Mouse (Mus musculus): ENCODE results near the gene D5Ertd579e. TPM values are rescaled to one million over a fixed set of nuclear protein-coding genes. Genes with fewer than 3 reads are reported as not detected.

The D5Ertd579e gene
- polyA plus RNA-seq, 1 experiment from 2014 or later: 31.3 TPM

DNA sequence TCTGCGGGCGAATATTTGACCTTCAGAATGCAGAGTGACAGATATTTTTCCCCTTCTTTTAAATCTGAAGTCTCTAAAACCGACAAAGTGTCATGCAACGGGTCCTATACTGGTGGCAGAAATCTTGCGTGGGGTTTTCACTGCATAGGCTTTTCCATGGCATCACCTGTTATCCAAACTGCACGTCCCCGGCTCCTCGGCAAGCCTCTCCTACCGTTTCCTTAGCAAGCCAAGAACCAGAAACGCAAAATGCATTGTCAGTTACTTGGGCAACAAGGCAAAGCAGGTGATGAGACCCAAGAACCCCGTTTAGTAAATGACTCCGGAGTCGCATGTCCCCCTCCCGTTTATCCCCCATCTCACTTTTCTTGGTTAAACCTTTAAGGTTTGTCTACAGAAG lies 819 bp downstream of the D5Ertd579e start:
- H3K4me3 ChIP-seq: peak overlapping the region; percentile 83
- peaks cover 27% of the 10 kb centered on the region for H3K36me3 ChIP-seq (replicated peaks)
- peaks cover 30% of the 10 kb centered on the region for H3K4me1 ChIP-seq
- no peak for DNase-seq (ENCODE audit: extremely low spot score, low spot score)
- WGBS: 8% methylated on average over 14 of the region's 14 CpGs
- H3K9me3 ChIP-seq: no peaks in the 10 kb centered on the region
- no peaks in the 10 kb centered on the region for H3K27me3 ChIP-seq (ENCODE audit: poor library complexity, severe bottlenecking)
- H3K27ac ChIP-seq: peak overlapping the region; percentile 98

DNA sequence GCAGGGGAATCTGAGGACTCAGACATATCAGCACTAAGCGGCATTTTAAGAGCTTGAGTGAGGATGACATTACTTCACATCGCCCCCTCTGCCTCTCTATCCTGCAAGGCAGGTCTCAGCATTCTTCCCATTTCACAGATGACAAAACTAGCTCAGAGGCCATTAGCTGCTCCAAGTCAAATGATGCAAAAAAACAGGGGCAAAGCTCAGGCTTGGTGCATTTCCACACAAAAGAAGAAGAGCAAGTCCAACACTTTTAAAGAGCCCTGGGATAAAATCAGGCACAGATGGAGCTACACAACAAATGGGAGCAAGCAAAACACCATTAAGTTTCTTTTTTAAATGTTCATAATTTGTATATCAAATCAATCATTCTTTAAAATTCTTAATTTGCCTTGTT lies 2.2 kb downstream of the D5Ertd579e start:
- H3K36me3 ChIP-seq (replicated peaks): peaks cover 28% of the 10 kb centered on the region
- no peak overlapping the region for H3K27ac ChIP-seq
- H3K4me1 ChIP-seq: peaks cover 30% of the 10 kb centered on the region
- DNase-seq (ENCODE audit: extremely low spot score, low spot score): no peak
- no peak overlapping the region for H3K4me3 ChIP-seq
- no peaks in the 10 kb centered on the region for H3K27me3 ChIP-seq (ENCODE audit: poor library complexity, severe bottlenecking)
- H3K9me3 ChIP-seq: no peaks in the 10 kb centered on the region
- WGBS: 93% methylated on average over 2 of the region's 2 CpGs

GRCm38 (mm10) chr5:36691423-36691822 lies 4.4 kb downstream of the D5Ertd579e start:
- 95% methylated on average over 1 of the region's 1 CpGs for WGBS
- no peak overlapping the region for H3K4me3 ChIP-seq
- peaks cover 28% of the 10 kb centered on the region for H3K4me1 ChIP-seq
- peaks cover 11% of the 10 kb centered on the region; the same call in 1 of the 2 replicates for H3K9me3 ChIP-seq
- DNase-seq (ENCODE audit: extremely low spot score, low spot score): no peak
- H3K27me3 ChIP-seq (ENCODE audit: poor library complexity, severe bottlenecking): no peaks in the 10 kb centered on the region
- H3K36me3 ChIP-seq (replicated peaks): peaks cover 50% of the 10 kb centered on the region
- H3K27ac ChIP-seq: no peak overlapping the region

DNA sequence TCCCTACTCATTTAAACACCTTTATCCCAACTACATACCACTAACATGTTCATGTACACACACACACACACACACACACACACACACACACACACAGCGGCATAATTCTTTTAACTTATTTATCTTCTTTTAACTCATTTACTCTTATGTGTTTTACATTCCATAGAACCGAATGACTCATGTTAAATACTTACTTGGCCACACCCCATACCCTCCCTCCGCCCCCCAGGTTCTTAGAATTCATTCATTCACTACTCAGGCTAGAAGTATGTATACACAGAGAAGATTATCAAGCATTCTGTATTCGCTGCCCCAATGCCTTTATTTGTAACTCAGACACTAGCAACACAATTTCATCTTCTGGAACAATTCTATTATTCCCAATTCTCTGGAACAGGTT lies 10.7 kb downstream of the D5Ertd579e start:
- no peak for DNase-seq (ENCODE audit: extremely low spot score, low spot score)
- no peaks in the 10 kb centered on the region for H3K4me1 ChIP-seq
- no peak overlapping the region for H3K27ac ChIP-seq
- peaks cover 33% of the 10 kb centered on the region for H3K36me3 ChIP-seq (replicated peaks)
- H3K9me3 ChIP-seq: peaks cover 11% of the 10 kb centered on the region; the same call in 1 of the 2 replicates
- WGBS: 89% methylated on average over 4 of the region's 4 CpGs
- H3K4me3 ChIP-seq: no peak overlapping the region
- no peaks in the 10 kb centered on the region for H3K27me3 ChIP-seq (ENCODE audit: poor library complexity, severe bottlenecking)

- no peak overlapping the region for H3K4me3 ChIP-seq
- DNase-seq (ENCODE audit: extremely low spot score, low spot score): no peak
- 0 out of 2 replicates have a peak, but pooled peaks cover 3% of the 10 kb centered on the region for H3K4me1 ChIP-seq
- H3K27me3 ChIP-seq (ENCODE audit: poor library complexity, severe bottlenecking): no peaks in the 10 kb centered on the region
- no peak overlapping the region for H3K27ac ChIP-seq
- WGBS: 97% methylated on average over 1 of the region's 1 CpGs
- H3K9me3 ChIP-seq: peaks cover 11% of the 10 kb centered on the region; the same call in 1 of the 2 replicates
- peaks cover 30% of the 10 kb centered on the region for H3K36me3 ChIP-seq (replicated peaks)
These were observed 12.2 kb downstream of the D5Ertd579e start for GRCm38 (mm10) chr5:36683586-36683985.

- no peak for DNase-seq (ENCODE audit: extremely low spot score, low spot score)
- H3K27ac ChIP-seq: no peak overlapping the region
- H3K9me3 ChIP-seq: no peaks in the 10 kb centered on the region
- no peak overlapping the region for H3K4me3 ChIP-seq
- 0 out of 2 replicates have a peak, but pooled peaks cover 3% of the 10 kb centered on the region for H3K4me1 ChIP-seq
- peaks cover 7% of the 10 kb centered on the region for H3K36me3 ChIP-seq (replicated peaks)
- no peaks in the 10 kb centered on the region for H3K27me3 ChIP-seq (ENCODE audit: poor library complexity, severe bottlenecking)
These were observed 14.6 kb downstream of the D5Ertd579e start for GRCm38 (mm10) chr5:36681219-36681618.

- DNase-seq (ENCODE audit: extremely low spot score, low spot score): no peak
- H3K4me3 ChIP-seq: no peak overlapping the region
- WGBS: 79% methylated on average over 4 of the region's 4 CpGs
- 0 out of 2 replicates have a peak, but pooled peaks cover 3% of the 10 kb centered on the region for H3K4me1 ChIP-seq
- H3K36me3 ChIP-seq (replicated peaks): peaks cover 4% of the 10 kb centered on the region
- no peaks in the 10 kb centered on the region for H3K27me3 ChIP-seq (ENCODE audit: poor library complexity, severe bottlenecking)
- no peaks in the 10 kb centered on the region for H3K9me3 ChIP-seq
- no peak overlapping the region for H3K27ac ChIP-seq
These were observed 15.8 kb downstream of the D5Ertd579e start for GRCm38 (mm10) chr5:36679918-36680598.

GRCm38 (mm10) chr5:36678799-36679198 lies 17.0 kb downstream of the D5Ertd579e start:
- H3K9me3 ChIP-seq: no peaks in the 10 kb centered on the region
- no peak overlapping the region for H3K27ac ChIP-seq
- H3K27me3 ChIP-seq (ENCODE audit: poor library complexity, severe bottlenecking): no peaks in the 10 kb centered on the region
- WGBS: 89% methylated on average over 1 of the region's 1 CpGs
- no peak for DNase-seq (ENCODE audit: extremely low spot score, low spot score)
- no peak overlapping the region for H3K4me3 ChIP-seq
- H3K4me1 ChIP-seq: 0 out of 2 replicates have a peak, but pooled peaks cover 3% of the 10 kb centered on the region
- H3K36me3 ChIP-seq (replicated peaks): peaks cover 4% of the 10 kb centered on the region; the same call in 1 of the 2 replicates

- no peak for DNase-seq (ENCODE audit: extremely low spot score, low spot score)
- Histone ChIP-seq H3K4me1 (0 out of 2 replicates have a peak, but pooled peaks cover 3% of the 10 kb centered on the region), H3K27ac (no peak overlapping the region), H3K4me3 (no peak overlapping the region), H3K27me3 (ENCODE audit: poor library complexity, severe bottlenecking) (no peaks in the 10 kb centered on the region), H3K36me3 (replicated peaks) (peaks cover 8% of the 10 kb centered on the region; the same call in 1 of the 2 replicates), H3K9me3 (no peaks in the 10 kb centered on the region)
- 91% methylated on average over 5 of the region's 5 CpGs for WGBS
These were observed 17.9 kb downstream of the D5Ertd579e start for GRCm38 (mm10) chr5:36677907-36678306.

DNA sequence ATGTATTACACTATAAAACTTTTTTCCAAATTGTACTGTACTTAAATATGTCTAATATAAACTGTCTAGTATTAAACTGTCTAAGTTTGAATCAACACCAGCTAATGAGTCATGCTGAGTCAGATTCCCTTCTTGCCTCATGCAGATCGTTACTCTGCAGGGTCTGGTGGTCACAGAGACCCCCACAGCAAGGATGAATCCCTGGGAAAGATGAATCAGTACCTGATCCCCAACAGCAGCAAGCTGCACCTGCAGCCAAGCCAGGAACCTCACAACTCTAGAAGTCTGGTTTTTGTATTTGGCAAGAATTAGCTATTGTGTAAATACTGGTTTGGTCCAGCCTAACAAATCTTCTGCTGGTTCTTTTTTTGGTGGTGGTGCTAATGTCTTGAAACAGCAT lies 20.4 kb downstream of the D5Ertd579e start:
- DNase-seq (ENCODE audit: extremely low spot score, low spot score): no peak
- H3K36me3 ChIP-seq (replicated peaks): peaks cover 24% of the 10 kb centered on the region
- WGBS: 79% methylated on average over 1 of the region's 1 CpGs

GRCm38 (mm10) chr5:36674658-36675433 lies 21.0 kb downstream of the D5Ertd579e start:
- H3K9me3 ChIP-seq: no peaks in the 10 kb centered on the region
- H3K4me1 ChIP-seq: 0 out of 2 replicates have a peak, but pooled peaks cover 3% of the 10 kb centered on the region
- H3K27me3 ChIP-seq (ENCODE audit: poor library complexity, severe bottlenecking): no peaks in the 10 kb centered on the region
- no peak overlapping the region for H3K27ac ChIP-seq
- H3K4me3 ChIP-seq: no peak overlapping the region
- H3K36me3 ChIP-seq (replicated peaks): peaks cover 26% of the 10 kb centered on the region
- 89% methylated on average over 4 of the region's 4 CpGs for WGBS
- no peak for DNase-seq (ENCODE audit: extremely low spot score, low spot score)

More for the DNA sequence above, 20.4 kb downstream of the D5Ertd579e start:
- H3K4me3 ChIP-seq: no peak overlapping the region
- no peaks in the 10 kb centered on the region for H3K27me3 ChIP-seq (ENCODE audit: poor library complexity, severe bottlenecking)
- H3K27ac ChIP-seq: no peak overlapping the region
- H3K4me1 ChIP-seq: 0 out of 2 replicates have a peak, but pooled peaks cover 3% of the 10 kb centered on the region
- no peaks in the 10 kb centered on the region for H3K9me3 ChIP-seq

GRCm38 (mm10) chr5:36669021-36670008 lies 26.5 kb downstream of the D5Ertd579e start:
- DNase-seq (ENCODE audit: extremely low spot score, low spot score): no peak
- Histone ChIP-seq H3K36me3 (replicated peaks) (peaks cover 70% of the 10 kb centered on the region), H3K27ac (no peak overlapping the region), H3K4me1 (no peaks in the 10 kb centered on the region), H3K27me3 (ENCODE audit: poor library complexity, severe bottlenecking) (no peaks in the 10 kb centered on the region), H3K4me3 (no peak overlapping the region), H3K9me3 (no peaks in the 10 kb centered on the region)
- 92% methylated on average over 7 of the region's 7 CpGs for WGBS
